Mouse (Mus musculus) left cerebral cortex, adult 9 months (tissue): Measurements from ENCODE around the gene Scd3.
"Not testable (repeated sequence)": the region's sequence is repeated elsewhere in the genome, so short reads cannot be mapped to it uniquely, and the experiment has no call there.

Experiments used
- DNase-seq, 2 experiments: peaks; one replicate each; pipeline ENCODE4 v3.0.0; 2022; ENCODE audit warnings: low spot score in 2 of 2

The Scd3 gene

GRCm38 (mm10) chr19:44267499-44268002 is 64.5 kb downstream of the Scd3 start:
- no peak for DNase-seq

GRCm38 (mm10) chr19:44273711-44274110 is 70.6 kb downstream of the Scd3 start:
- no peak for DNase-seq

- no peak for DNase-seq
Measured at GRCm38 (mm10) chr19:44274452-44274851, 71.4 kb downstream of the Scd3 start.

GRCm38 (mm10) chr19:44275418-44275817 is 72.3 kb downstream of the Scd3 start:
- no peak for DNase-seq

GRCm38 (mm10) chr19:44276861-44277260 is 73.8 kb downstream of the Scd3 start:
- no peak for DNase-seq

- no peak for DNase-seq
Measured at GRCm38 (mm10) chr19:44277931-44278330, 74.9 kb downstream of the Scd3 start.

GRCm38 (mm10) chr19:44280755-44281154 is 77.7 kb downstream of the Scd3 start:
- no peak for DNase-seq

- DNase-seq: not testable (repeated sequence)
Measured at GRCm38 (mm10) chr19:44281825-44282447, 78.9 kb downstream of the Scd3 start.

- DNase-seq: no peak
Measured at GRCm38 (mm10) chr19:44282534-44283156, 79.6 kb downstream of the Scd3 start.

- DNase-seq: no peak
Measured at GRCm38 (mm10) chr19:44283157-44284024, 80.3 kb downstream of the Scd3 start.

GRCm38 (mm10) chr19:44284025-44284695 is 81.1 kb downstream of the Scd3 start:
- DNase-seq: peak; percentile 86 to 91

- no peak for DNase-seq
Measured at GRCm38 (mm10) chr19:44284723-44285122, 81.7 kb downstream of the Scd3 start.

- no peak for DNase-seq
Measured at GRCm38 (mm10) chr19:44285554-44285953, 82.5 kb downstream of the Scd3 start.

- no peak for DNase-seq
Measured at GRCm38 (mm10) chr19:44286109-44286508, 83.0 kb downstream of the Scd3 start.

- no peak for DNase-seq
Measured at GRCm38 (mm10) chr19:44287415-44288110, 84.5 kb downstream of the Scd3 start.

- DNase-seq: no peak
Measured at GRCm38 (mm10) chr19:44292083-44292482, 89.0 kb downstream of the Scd3 start.

- no peak for DNase-seq
Measured at GRCm38 (mm10) chr19:44292483-44292882, 89.4 kb downstream of the Scd3 start.

- DNase-seq: no peak
Measured at GRCm38 (mm10) chr19:44292941-44293768, 90.1 kb downstream of the Scd3 start, which contains the start of gene Scd2. TSS of gene Scd2 (plus strand) at chr19:44293674.
